Comparison of ENCODE assay signal across 8 mouse cellular contexts in the genomic region with DNA sequence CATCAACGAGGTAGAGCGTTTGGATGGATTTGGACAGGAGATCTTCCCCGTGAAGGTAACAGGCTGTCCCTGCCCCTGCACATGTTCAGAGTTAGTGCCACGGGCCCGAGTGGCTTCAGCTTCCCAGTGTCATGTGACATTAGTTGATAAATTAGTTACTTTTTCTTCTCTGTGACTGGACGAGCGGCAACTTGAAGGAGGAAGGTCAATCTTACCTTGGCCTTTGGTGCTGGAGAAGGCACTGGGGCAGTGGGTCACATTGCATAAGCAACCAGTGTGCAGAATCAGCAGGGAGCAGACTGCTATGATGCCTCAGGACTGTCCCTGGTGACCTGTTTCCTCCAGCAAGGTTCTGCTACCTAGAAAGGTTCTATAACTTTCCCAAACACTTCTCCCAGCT.
"Had no signal": no experiment of that assay in that cellular context is flagged by ENCODE, and none has a peak within 500 bp of the region (broad histone marks: within the 10 kb centered on the region; RNA-seq: fewer than 3 reads in every experiment).

No protein-coding gene starts in this region.

- DNase-seq: liver, postnatal 0 days; lung, adult 2 months; lung, postnatal 14 days; lung, postnatal 36 days; right cerebral cortex, postnatal 14 days; thymus, adult 2 months; thymus, postnatal 25 days; thymus, postnatal 4 days had no signal
